Mouse (Mus musculus) activated CD4-positive, CD25-positive, alpha-beta regulatory T cell, adult 4 months (primary cell): ENCODE data around the gene Gucy2c. TPM values are rescaled to one million over a fixed set of nuclear protein-coding genes. Genes with fewer than 3 reads are reported as not detected.

ENCODE experiments used
- ATAC-seq: one replicate; pipeline ENCODE4 v1.8.0; 2017
- polyA plus RNA-seq, 2 experiments: library from polyadenylated mRNA; unstranded; fragments of 100-300 nt; shearing (Covaris generic); gene quantifications; one replicate each; pipeline ENCODE4 v1.2.1; 2017

Gucy2c gene
- polyA plus RNA-seq, 2 experiments from 2014 or later: not detected

GRCm38 (mm10) chr6:136723171-136723570, 58.4 kb downstream of the Gucy2c start:
- ATAC-seq: no peak

DNA sequence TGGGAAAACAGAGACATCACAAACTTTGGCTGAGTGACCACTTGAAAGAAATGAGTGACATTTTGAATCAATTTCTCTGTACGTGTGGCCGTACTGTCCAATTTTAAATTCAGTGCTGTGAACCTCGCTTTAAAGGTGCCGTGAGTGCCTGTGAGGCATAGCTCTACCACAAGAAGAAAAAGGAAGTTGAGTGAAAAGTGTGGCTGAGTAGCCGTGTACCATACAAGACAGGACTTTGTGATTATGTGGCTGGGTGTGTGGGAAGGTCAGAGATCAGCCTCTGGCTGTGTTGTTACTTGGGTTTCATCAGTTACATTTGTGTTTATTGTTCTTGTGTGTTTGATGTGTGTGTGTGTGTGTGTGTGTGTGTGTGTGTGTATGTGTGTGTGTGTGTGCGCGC, 59.0 kb downstream of the Gucy2c start:
- ATAC-seq: no peak

GRCm38 (mm10) chr6:136721925-136722324, 59.6 kb downstream of the Gucy2c start:
- ATAC-seq: peak; percentile 46

- no peak for ATAC-seq
These were observed 61.1 kb downstream of the Gucy2c start for GRCm38 (mm10) chr6:136720436-136720835.

DNA sequence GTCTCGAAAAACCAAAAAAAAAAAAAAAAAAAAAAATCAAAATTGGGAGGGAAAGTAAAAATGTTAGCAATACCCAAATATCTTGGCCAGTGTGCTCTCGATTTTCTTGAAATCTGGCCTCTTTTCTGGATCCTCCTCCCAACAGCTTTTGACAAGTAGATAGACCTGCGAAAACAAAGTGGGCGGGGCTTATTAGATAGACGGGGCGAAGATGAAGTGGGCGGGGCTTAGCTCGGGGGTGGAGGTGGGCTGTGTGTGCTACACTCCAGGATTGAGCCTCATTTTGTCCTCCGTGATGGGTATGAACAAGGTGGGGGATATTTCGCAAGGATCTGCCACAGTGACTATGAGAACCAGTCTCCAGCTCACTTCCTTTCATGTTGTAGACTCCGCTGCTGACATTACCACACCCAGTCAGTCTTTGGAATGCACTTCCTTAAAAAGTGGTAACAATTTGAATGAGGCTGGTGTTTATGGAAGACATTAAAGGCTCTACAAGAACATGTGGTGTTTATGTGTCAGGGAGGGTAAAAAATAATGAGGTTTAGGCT, 65.6 kb downstream of the Gucy2c start:
- no peak for ATAC-seq

DNA sequence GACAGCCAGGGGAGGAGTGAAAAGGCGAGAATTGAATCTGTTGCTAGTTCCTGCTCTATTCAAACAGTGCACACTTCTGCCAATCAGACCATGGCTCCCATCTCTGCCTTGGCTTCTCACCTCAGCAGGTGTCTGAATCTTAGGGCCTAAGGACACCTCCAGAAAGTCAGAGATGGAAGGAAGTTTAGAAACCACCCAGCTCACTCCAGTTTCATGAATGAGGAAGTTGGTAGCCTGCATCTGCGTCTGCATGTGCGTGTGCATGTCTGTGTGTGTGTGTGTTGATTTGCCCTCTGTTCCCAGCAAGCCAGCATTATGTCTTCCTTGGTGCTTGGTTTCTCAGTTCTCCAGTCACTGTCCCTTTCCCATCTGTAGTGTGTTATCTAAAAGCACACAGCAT, 67.5 kb downstream of the Gucy2c start:
- no peak for ATAC-seq

DNA sequence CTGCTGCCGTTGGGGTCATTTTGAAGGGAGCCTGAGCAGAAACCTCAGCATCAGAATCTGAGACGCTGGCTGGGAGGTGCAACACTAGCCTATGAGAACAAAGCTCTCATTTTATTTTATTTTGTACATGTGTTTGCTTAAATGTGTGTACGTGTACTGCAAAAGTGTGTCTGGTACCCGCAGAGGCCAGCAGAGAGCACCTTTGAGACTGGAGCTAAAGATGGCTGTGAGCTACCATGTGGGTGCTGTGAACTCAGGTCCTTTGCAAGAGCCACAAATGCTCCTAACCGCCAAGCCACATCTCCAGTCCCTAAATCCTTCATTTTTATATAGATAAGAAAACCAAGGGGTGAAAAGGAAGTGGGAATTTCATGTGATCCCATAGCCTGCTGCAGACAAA, 71.2 kb downstream of the Gucy2c start:
- no peak for ATAC-seq

DNA sequence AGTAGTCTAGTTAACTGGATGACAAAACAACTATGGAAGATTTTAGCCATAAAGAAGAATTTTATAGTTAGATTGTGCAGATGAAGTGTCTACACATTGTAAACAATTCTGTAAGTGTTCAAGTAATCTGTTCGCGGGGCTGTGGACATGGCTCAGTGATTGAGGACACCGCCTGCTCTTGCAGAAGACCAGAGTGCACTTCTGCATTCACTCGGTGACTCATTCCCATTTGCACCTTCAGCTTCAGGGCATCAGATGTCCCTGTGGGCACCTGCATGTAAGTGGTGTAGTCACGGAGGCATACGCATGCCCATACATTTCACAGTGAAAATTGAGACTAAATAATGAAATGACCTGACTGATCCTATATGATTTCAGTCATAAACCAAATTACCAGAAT, 73.0 kb downstream of the Gucy2c start:
- no peak for ATAC-seq

GRCm38 (mm10) chr6:136701878-136702277, 79.7 kb downstream of the Gucy2c start:
- ATAC-seq: no peak

GRCm38 (mm10) chr6:136701185-136701584, 80.4 kb downstream of the Gucy2c start:
- ATAC-seq: no peak

DNA sequence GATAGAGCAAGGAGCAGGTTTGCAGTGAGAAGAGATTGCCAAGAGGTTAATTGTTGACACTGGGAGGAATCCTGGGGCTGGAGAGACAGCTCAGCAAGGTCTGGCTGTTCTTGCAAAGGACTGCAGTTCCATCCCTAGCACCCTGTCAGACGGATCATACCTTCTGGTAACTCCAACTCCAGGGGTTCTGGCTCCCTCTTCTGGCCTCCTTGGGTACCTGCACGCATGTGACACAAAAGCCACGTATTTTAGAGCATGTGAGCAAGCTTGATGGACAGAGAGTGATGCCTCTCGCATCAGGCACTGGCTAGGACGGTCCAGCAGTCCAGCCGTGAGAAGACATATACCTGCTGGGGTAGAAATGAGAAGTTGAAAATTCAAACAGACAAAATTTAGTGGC, 90.3 kb downstream of the Gucy2c start:
- no peak for ATAC-seq

- no peak for ATAC-seq
These were observed 91.0 kb downstream of the Gucy2c start for GRCm38 (mm10) chr6:136690527-136690926.

- peak; percentile 94 for ATAC-seq
These were observed 91.7 kb downstream of the Gucy2c start for GRCm38 (mm10) chr6:136689790-136690413.

DNA sequence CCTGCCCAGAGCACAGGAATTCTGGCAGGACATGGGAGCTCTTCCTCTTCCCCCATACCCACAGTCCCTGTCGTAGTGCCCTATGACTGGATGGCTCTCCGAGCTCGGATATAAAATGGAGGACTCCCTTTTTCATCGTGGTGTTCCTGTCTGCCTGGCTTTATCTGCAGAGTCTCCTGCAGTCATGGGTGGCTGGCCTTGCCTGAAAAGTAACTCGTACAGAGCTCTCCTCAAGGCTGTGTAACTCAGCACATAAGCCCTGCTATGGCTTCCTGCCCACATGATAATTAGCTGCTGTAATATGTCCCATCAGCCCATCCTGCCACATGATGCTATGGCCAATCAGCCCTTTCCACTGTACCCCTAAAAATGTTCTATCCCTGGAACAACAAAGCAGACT, 96.1 kb downstream of the Gucy2c start:
- no peak for ATAC-seq

- ATAC-seq: no peak
These were observed 97.9 kb downstream of the Gucy2c start for GRCm38 (mm10) chr6:136683410-136684334.

GRCm38 (mm10) chr6:136679381-136679780, 102.2 kb downstream of the Gucy2c start:
- no peak for ATAC-seq

DNA sequence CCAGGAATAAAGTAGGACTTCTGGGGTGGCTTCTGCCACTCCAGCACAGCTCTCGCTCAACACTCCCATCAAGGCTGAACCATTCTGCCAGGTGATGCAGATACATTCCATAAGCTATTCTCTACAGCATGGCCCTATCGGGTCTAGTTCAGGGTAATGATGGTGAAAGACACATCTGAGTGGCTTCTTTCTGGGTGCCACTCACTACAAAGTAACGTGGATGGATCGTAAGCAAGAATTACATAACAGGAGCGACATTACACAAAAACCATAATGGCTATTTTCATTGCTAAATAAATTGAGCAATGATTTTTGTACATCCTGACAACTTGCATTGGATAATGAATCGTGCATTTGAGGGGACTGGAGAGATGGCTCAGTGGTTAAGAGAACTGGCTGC, 106.6 kb downstream of the Gucy2c start:
- ATAC-seq: no peak

DNA sequence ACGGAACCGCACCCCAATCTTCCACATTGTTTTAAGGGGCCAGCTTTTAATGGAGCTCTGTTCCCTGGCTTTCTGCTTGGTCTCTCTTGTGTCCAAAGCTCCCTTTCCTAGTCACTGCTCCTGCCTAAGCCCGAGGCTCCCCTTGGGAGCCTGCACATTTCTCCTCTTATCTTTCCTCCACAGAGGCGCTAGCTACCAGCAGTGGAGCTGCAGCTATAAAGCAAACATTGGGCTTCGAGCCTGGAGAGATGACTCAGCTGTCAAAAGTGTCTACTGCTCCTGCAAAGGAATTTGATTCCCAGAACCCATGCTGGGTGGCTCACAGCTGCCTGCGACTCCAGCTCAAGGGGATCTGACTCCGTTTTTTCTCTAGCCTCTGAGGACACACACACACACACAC, 109.1 kb downstream of the Gucy2c start:
- ATAC-seq: no peak

DNA sequence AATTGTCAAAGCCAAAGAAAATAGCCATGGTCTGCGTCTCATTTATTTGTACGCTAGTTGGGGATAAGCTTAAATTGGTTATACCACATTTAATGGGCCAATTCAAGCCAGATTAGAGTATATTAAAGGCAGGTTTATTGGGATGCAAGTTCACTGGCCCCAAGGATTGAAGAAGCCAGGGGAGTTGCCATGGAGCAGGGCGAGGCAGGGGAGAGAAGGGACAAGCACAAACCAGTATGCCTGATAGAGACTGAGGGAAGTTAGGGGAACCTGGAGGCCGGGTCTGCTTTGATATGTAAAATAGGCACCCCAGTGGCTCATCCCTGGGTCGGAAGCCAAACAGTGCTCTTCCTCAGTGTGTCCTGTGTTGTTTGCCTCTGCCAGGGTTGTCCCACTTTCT, 112.3 kb downstream of the Gucy2c start:
- ATAC-seq: no peak

GRCm38 (mm10) chr6:136668266-136668986, 113.1 kb downstream of the Gucy2c start:
- no peak for ATAC-seq

DNA sequence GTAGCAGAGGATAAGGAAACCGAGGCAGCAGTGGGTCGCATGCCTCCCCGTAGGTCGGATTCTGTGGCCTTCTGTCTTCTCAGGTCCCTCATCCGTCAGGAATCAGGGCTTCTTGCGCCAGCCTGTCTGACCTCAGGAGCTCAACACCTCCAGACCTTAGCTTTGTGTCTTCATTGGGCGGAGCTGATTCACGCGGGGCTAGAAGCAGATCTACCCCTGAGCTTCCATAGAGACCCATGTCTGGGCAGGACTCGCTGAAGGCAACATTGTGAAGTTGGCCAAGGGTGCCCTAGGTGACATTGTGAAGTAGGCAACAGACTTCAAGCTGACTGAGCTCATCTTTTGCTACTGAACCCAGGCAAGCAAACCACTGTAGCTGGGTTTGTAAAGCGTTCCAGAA, 119.5 kb downstream of the Gucy2c start:
- ATAC-seq: no peak

DNA sequence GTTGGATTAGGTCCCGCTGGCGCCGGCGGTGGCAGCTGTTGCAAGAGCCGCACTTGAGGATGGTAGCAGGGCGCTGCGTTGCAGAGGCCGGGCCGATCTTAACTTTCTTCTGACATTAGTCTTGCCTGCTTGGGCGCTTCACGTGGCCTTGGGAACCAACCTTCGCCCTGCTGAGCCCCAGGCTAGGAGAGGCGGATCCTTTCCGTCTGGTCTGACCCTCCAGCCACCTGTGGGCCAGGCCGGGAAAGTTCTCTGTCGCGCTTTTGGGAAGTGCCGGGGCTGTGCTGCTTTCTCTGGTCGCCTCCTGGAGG, 119.9 kb downstream of the Gucy2c start, which contains the start of gene Plbd1:
TSS of gene Plbd1 (minus strand) at position 223 of the 311 bp plus-strand sequence.
- ATAC-seq: no peak
